Mouse (Mus musculus) kidney, embryonic 14.5 days (tissue): Measurements from ENCODE around the gene Ralgds. TPM values are rescaled to one million over a fixed set of nuclear protein-coding genes. Genes with fewer than 3 reads are reported as not detected.
A peak's percentile ranks its signal among the peaks of the same experiment; 100 is the strongest.

Experiments used
- ATAC-seq: fragments of 200-750 bp; cut with Nextera tagmentation; 2 replicates; pipeline ENCODE4 v1.8.0; 2017; ENCODE audit warnings: moderate number of reproducible peaks, mild to moderate bottlenecking, moderate TSS enrichment, moderate library complexity; ENCODE audit not compliant: low FRiP score, low TSS enrichment
- H3K27ac ChIP-seq: fragments of 300-500 bp; sonication (generic); 2 replicates; pipeline ENCODE4 v1.5.1; 2014; ENCODE audit warnings: low read depth, mild to moderate bottlenecking, low read length, moderate library complexity, mixed read lengths
- H3K27me3 ChIP-seq: fragments of 300-500 bp; sonication (generic); 2 replicates; pipeline ENCODE4 v1.6.1; 2014; ENCODE audit warnings: mild to moderate bottlenecking, low read length; ENCODE audit not compliant: control insufficient read depth, insufficient read depth
- H3K36me3 ChIP-seq: fragments of 300-500 bp; sonication (generic); 2 replicates; pipeline ENCODE4 v1.6.1; 2014; ENCODE audit warnings: low read length, mixed read lengths; ENCODE audit not compliant: control insufficient read depth, insufficient read depth
- H3K4me1 ChIP-seq: fragments of 300-500 bp; sonication (generic); 2 replicates; pipeline ENCODE4 v1.6.1; 2014; ENCODE audit warnings: low read length, mixed read lengths; ENCODE audit not compliant: control insufficient read depth, insufficient read depth
- H3K4me2 ChIP-seq: fragments of 300-500 bp; sonication (generic); replicated peaks from 2 replicates; pipeline ENCODE4 v1.6.1; 2014; ENCODE audit warnings: low read depth, mild to moderate bottlenecking, low read length
- H3K4me3 ChIP-seq: fragments of 300-500 bp; sonication (generic); 2 replicates; pipeline ENCODE4 v1.5.1; 2014; ENCODE audit warnings: mild to moderate bottlenecking, low read length
- H3K9ac ChIP-seq: fragments of 300-500 bp; sonication (generic); 2 replicates; pipeline ENCODE4 v1.6.1; 2014; ENCODE audit warnings: low read depth, mild to moderate bottlenecking, low read length, moderate library complexity
- H3K9me3 ChIP-seq: fragments of 300-500 bp; sonication (generic); 2 replicates; pipeline ENCODE4 v1.6.1; 2016; ENCODE audit warnings: low read length; ENCODE audit not compliant: control insufficient read depth
- WGBS: fragments of 180-500 bp; shearing (Covaris S2); extraction: QIAGEN DNeasy Blood & Tissue Kit; methylation state at CpG from one replicate; pipeline ENCODE4 v1.1.7; 2014; 5-methylcytosine and 5-hydroxymethylcytosine counted together
- polyA plus RNA-seq: library from polyadenylated mRNA; unstranded; fragments of >200 nt; fragmentation: Nextera tagmentation; extraction: Ambion mirVana; gene quantifications from 2 replicates; pipeline ENCODE4 v1.2.1, GENCODE M21; 2014

The Ralgds gene
- polyA plus RNA-seq, 1 experiment from 2014 or later = 26.6 TPM

GRCm38 (mm10) chr2:28582647-28583353 is 69.9 kb downstream of the Ralgds start:
- H3K9ac ChIP-seq = peak overlapping the region; percentile 71
- WGBS = under 1% methylated on average over 56 of the region's 56 CpGs
- peaks cover 23% of the 10 kb centered on the region for H3K36me3 ChIP-seq
- peaks cover 5% of the 10 kb centered on the region; the same call in 1 of the 2 replicates for H3K4me1 ChIP-seq
- peak; percentile 93 for ATAC-seq
- peak overlapping the region; percentile 82 for H3K27ac ChIP-seq
- H3K9me3 ChIP-seq = no peaks in the 10 kb centered on the region
- peak overlapping the region; percentile 63 for H3K4me3 ChIP-seq
- no peaks in the 10 kb centered on the region for H3K27me3 ChIP-seq
- peak overlapping the region; percentile 67 for H3K4me2 ChIP-seq

- Histone ChIP-seq H3K27me3 (no peaks in the 10 kb centered on the region), H3K4me3 (peak within 1 kb of the TSS; percentile 63), H3K36me3 (peaks cover 15% of the 10 kb centered on the region; the same call in 1 of the 2 replicates), H3K27ac (peak within 1 kb of the TSS; percentile 82), H3K9ac (peak within 1 kb of the TSS; percentile 71), H3K9me3 (no peaks in the 10 kb centered on the region), H3K4me2 (peak within 1 kb of the TSS; percentile 67), H3K4me1 (peaks cover 5% of the 10 kb centered on the region; the same call in 1 of the 2 replicates)
- 77% methylated on average over 9 of the region's 9 CpGs for WGBS
- ATAC-seq = no peak
These were observed 70.7 kb downstream of the Ralgds start, which contains the start of gene Gtf3c5 for GRCm38 (mm10) chr2:28583651-28584050. Gene Gtf3c5 (minus strand): TSS chr2:28583751.

GRCm38 (mm10) chr2:28585043-28585571 is 72.2 kb downstream of the Ralgds start:
- no peaks in the 10 kb centered on the region for H3K27me3 ChIP-seq
- H3K27ac ChIP-seq = no peak overlapping the region
- 19% methylated on average over 6 of the region's 6 CpGs for WGBS
- H3K4me3 ChIP-seq = no peak overlapping the region
- ATAC-seq = no peak
- H3K4me1 ChIP-seq = peaks cover 5% of the 10 kb centered on the region; the same call in 1 of the 2 replicates
- H3K9me3 ChIP-seq = no peaks in the 10 kb centered on the region
- peaks cover 5% of the 10 kb centered on the region; the same call in 1 of the 2 replicates for H3K36me3 ChIP-seq
- no peak overlapping the region for H3K4me2 ChIP-seq
- H3K9ac ChIP-seq = no peak overlapping the region

GRCm38 (mm10) chr2:28585730-28586129 is 72.8 kb downstream of the Ralgds start:
- 45% methylated on average over 2 of the region's 2 CpGs for WGBS
- H3K4me3 ChIP-seq = no peak overlapping the region
- H3K27ac ChIP-seq = no peak overlapping the region
- H3K27me3 ChIP-seq = no peaks in the 10 kb centered on the region
- H3K9me3 ChIP-seq = no peaks in the 10 kb centered on the region
- ATAC-seq = no peak
- H3K4me1 ChIP-seq = peaks cover 5% of the 10 kb centered on the region; the same call in 1 of the 2 replicates
- H3K4me2 ChIP-seq = no peak overlapping the region
- no peak overlapping the region for H3K9ac ChIP-seq
- H3K36me3 ChIP-seq = peaks cover 2% of the 10 kb centered on the region; the same call in 1 of the 2 replicates

GRCm38 (mm10) chr2:28588574-28588973 is 75.6 kb downstream of the Ralgds start:
- Histone ChIP-seq H3K9ac (no peak overlapping the region), H3K9me3 (no peaks in the 10 kb centered on the region), H3K27me3 (no peaks in the 10 kb centered on the region), H3K4me2 (no peak overlapping the region), H3K27ac (no peak overlapping the region), H3K36me3 (no peaks in the 10 kb centered on the region), H3K4me3 (no peak overlapping the region), H3K4me1 (peaks cover under 1% of the 10 kb centered on the region; the same call in 1 of the 2 replicates)
- ATAC-seq = no peak
- WGBS = 41% methylated on average over 1 of the region's 1 CpGs

- Histone ChIP-seq H3K4me3 (no peak overlapping the region), H3K4me2 (no peak overlapping the region), H3K9me3 (no peaks in the 10 kb centered on the region), H3K9ac (no peak overlapping the region), H3K36me3 (no peaks in the 10 kb centered on the region), H3K27ac (no peak overlapping the region), H3K27me3 (no peaks in the 10 kb centered on the region), H3K4me1 (no peaks in the 10 kb centered on the region)
- no peak for ATAC-seq
- WGBS = 77% methylated on average over 2 of the region's 2 CpGs
These were observed 78.6 kb downstream of the Ralgds start for GRCm38 (mm10) chr2:28591479-28591878.

- H3K4me3 ChIP-seq = no peak overlapping the region
- H3K4me1 ChIP-seq = no peaks in the 10 kb centered on the region
- H3K36me3 ChIP-seq = no peaks in the 10 kb centered on the region
- WGBS = 8% methylated on average over 15 of the region's 15 CpGs
- H3K27ac ChIP-seq = no peak overlapping the region
- no peak overlapping the region for H3K4me2 ChIP-seq
- no peaks in the 10 kb centered on the region for H3K27me3 ChIP-seq
- no peak for ATAC-seq
- no peaks in the 10 kb centered on the region for H3K9me3 ChIP-seq
- peak overlapping the region; percentile 34; the same call in 1 of the 2 replicates for H3K9ac ChIP-seq
These were observed 79.9 kb downstream of the Ralgds start for GRCm38 (mm10) chr2:28592809-28593208.

GRCm38 (mm10) chr2:28596021-28596420 is 83.1 kb downstream of the Ralgds start:
- 72% methylated on average over 7 of the region's 7 CpGs for WGBS
- no peak for ATAC-seq

GRCm38 (mm10) chr2:28596998-28597397 is 84.1 kb downstream of the Ralgds start:
- H3K36me3 ChIP-seq = no peaks in the 10 kb centered on the region
- H3K27me3 ChIP-seq = no peaks in the 10 kb centered on the region
- 95% methylated on average over 7 of the region's 7 CpGs for WGBS
- H3K4me1 ChIP-seq = peaks cover 9% of the 10 kb centered on the region; the same call in 1 of the 2 replicates
- no peak overlapping the region for H3K4me2 ChIP-seq
- no peak overlapping the region for H3K27ac ChIP-seq
- ATAC-seq = no peak
- no peak overlapping the region for H3K9ac ChIP-seq
- H3K9me3 ChIP-seq = no peaks in the 10 kb centered on the region
- H3K4me3 ChIP-seq = no peak overlapping the region

More at GRCm38 (mm10) chr2:28596021-28596420, 83.1 kb downstream of the Ralgds start:
- Histone ChIP-seq H3K27me3 (no peaks in the 10 kb centered on the region), H3K9ac (no peak overlapping the region), H3K36me3 (no peaks in the 10 kb centered on the region), H3K4me3 (no peak overlapping the region), H3K4me2 (no peak overlapping the region), H3K9me3 (no peaks in the 10 kb centered on the region), H3K27ac (no peak overlapping the region), H3K4me1 (peaks cover 6% of the 10 kb centered on the region; the same call in 1 of the 2 replicates)
